Mouse (Mus musculus) G1E (cell line): ENCODE measurements around the gene Rbms3.

ENCODE experiments used
- CTCF ChIP-seq: IDR thresholded peaks from 2 replicates; pipeline ENCODE4 v1.5.1; 2012; ENCODE audit warnings: low read depth, low read length, inconsistent platforms, mixed read lengths
- TAL1 ChIP-seq: conservative IDR thresholded peaks from 2 replicates; pipeline ENCODE4 v1.6.1; 2012; ENCODE audit warnings: low read depth, low read length, inconsistent platforms, mixed read lengths

- no peak for TF ChIP-seq CTCF
- TF ChIP-seq TAL1 = no peak
Measured at GRCm38 (mm10) chr9:116728093-116728492, 901.6 kb downstream of the Rbms3 start.
